Mouse (Mus musculus) adrenal gland, postnatal 4 days (tissue): Measurements from ENCODE around the gene Dnajc5. TPM values are rescaled to one million over a fixed set of nuclear protein-coding genes. Genes with fewer than 3 reads are reported as not detected.

Source experiments
- DNase-seq, 2 experiments: peaks; one replicate each; pipeline ENCODE4 v3.0.0; 2021 to 2022; ENCODE audit warnings: low spot score in 2 of 2, mixed read lengths in 2 of 2
- total RNA-seq, 2 experiments: library from RNA; stranded (reverse); gene quantifications; 2 replicates each; pipeline ENCODE4 v1.2.3; 2021

Gene Dnajc5
- total RNA-seq, 2 experiments from 2014 or later = 120 to 131 TPM

DNA sequence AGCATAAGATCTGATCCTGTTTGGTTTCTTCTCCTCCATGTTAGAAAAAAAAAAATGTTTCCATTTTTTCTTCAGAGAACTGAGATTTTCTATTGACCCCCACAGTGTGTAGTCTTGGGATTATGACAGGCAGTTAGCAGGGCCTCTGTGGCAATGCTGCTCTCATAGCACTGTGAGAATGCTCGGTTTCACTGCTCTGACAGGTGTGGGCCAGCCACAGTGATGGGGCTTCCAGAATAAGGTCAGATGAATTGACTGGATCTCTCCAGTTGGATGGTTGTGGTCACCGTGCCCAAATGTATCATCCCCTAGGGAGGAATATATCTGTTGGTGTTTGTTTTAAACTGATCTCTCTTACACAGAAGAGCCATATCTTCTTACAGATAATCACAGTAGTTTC lies 11.1 kb upstream of the Dnajc5 start:
- DNase-seq = no peak

GRCm38 (mm10) chr2:181511231-181511630 lies 9.1 kb upstream of the Dnajc5 start:
- DNase-seq = no peak

- no peak for DNase-seq
Observed at GRCm38 (mm10) chr2:181519201-181519600, 1.1 kb upstream of the Dnajc5 start.

GRCm38 (mm10) chr2:181520936-181521227 lies 597 bp downstream of the Dnajc5 start:
- no peak for DNase-seq

DNA sequence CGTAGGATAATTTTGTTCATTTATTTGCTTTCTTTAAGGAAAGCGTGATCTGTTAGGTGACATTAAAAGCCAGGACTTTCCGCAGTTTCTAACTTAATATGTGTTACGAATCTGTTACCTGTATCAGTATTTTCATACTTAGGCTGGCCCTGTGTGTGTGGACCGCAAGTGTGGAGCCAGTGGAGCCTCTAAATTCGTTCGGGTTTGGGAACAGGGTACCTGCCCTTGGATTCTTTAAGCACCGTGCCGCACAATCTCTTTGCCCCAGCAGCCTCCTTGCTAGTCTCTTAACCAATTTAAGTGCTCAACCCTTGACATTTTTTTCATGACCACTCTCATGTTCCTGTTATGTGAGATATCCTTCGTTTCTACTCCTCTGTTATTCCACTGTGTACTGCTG lies 1.2 kb downstream of the Dnajc5 start:
- DNase-seq = no peak

DNA sequence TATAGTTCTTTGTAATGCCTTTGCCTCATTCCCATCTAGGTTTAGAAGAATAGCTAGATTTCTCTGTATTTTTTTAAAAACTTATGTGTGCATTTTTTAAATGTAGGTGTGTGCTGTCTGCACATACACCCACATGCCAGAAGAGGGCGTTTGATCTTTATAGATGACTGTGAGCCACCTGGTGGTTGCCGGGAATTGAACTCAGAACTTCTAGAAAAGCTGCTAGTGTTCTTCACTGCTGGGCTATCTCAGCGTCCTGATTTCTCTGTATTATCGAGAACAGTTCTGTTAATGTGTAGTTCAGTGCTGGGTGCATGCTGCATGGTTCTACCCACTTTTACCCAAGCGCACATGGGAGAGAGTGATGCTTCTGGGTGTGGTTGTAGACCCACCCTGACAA lies 2.5 kb downstream of the Dnajc5 start:
- DNase-seq = no peak

DNA sequence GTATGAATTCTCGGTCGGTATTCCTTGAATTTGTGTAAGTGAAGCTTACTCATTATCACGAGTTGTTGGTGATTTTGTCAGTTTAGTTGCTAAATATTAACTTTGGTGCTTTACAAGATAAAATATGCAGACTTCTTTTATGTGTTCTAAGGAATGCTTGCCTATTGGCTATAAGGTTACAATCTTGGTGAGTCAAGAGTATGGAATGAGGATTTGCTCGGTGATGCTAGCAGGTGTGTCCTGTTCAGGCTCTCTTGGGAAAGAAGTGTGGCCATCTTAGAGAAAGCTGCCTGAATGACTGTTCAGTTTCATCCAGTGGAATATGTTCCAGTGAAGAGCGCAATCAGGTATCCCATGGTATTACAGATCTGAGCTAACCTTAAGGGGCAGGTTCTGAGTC lies 5.2 kb downstream of the Dnajc5 start:
- no peak for DNase-seq

GRCm38 (mm10) chr2:181529076-181529475 lies 8.8 kb downstream of the Dnajc5 start:
- no peak for DNase-seq

DNA sequence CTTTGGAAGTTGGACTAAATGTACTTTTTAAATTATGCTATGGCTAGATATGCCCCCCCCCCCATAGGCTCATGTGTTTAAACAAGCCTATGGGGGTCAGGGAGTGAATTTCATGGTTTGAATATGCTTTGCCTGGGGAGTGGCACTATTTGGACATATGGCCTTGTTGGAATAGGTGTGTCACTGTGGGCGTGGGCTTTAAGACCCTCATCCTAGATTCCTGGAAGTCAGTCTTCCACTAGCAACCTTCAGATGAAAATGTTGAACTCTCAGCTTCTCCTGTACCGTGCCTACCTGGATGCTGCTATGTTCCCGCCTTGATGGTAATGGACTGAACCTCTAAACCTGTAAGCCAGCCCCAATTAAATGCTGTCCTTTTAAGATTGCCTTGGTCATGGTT lies 12.3 kb downstream of the Dnajc5 start:
- no peak for DNase-seq

GRCm38 (mm10) chr2:181536410-181536809 lies 16.1 kb downstream of the Dnajc5 start:
- no peak for DNase-seq

DNA sequence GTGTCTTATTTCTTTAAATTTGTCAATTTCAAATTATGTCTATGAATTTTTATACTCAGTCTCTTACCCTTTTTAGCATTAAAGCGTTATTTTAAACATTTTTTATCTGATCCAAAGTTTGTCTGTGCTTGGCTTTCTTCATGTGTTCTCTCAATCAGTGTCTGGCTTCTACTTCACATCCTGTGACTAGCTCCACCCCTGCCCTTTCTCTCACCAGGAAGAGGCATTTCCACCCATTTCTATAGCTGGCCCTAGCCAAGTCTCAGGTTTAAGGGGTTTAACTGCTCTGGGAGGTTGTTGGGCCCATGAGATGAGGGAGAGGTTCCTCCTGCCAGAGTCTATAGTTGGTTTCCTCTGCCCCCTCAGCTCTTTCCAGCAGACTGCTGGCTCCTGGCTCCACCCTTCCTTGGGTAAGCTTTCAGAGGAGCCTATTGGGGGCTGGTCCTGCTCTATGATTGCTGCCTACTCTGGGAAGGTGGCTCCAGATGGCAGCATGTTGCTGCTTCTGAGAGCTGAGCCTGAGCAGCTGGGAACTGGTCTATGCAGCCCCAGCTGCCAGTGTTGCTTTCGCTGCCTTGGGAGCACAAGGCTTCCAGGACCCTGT lies 17.3 kb downstream of the Dnajc5 start:
- DNase-seq = no peak

- no peak for DNase-seq
Observed at GRCm38 (mm10) chr2:181541761-181542380, 21.6 kb downstream of the Dnajc5 start.

- no peak for DNase-seq
Observed at GRCm38 (mm10) chr2:181546142-181546541, 25.9 kb downstream of the Dnajc5 start.

DNA sequence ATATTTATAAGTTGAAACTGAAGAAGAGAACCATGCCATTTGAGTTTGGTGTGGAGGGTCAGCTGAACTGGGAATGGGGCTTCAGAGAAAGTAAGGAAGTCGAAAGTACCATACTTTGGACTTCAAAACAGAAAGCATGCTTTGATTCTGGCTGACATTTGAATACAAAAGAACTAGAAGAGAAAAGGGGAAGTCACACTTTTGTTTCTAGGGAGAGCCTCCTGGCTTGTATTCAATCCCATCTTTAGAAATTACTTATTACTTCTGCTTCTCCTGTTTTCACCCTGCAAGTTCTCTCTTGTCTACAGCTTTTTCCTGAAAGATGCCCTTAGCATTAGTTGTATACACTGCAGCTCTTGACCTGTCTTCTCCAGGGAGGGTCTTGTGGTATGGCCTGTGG lies 27.9 kb downstream of the Dnajc5 start:
- no peak for DNase-seq

GRCm38 (mm10) chr2:181548682-181549081 lies 28.4 kb downstream of the Dnajc5 start:
- DNase-seq = no peak

GRCm38 (mm10) chr2:181550233-181550632 lies 29.9 kb downstream of the Dnajc5 start:
- no peak for DNase-seq

DNA sequence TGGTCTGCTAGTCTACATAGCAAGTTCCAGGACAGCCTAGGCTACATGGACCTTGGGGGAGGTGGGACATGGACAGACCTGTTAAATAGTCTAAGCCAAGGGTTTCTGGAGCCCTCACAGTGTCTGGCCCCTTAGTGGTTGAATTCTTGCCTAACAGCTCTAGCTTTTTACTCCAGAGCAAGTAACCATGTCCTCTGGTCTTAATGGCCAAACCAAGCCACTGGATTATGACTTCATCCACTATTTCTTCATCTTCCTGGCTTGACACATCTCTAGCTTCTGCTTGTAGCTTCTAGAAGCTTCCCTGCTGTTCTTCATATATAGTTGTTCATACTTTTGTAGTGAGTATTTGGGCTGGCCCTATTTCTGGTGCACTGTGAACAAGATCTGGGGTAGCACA lies 33.5 kb downstream of the Dnajc5 start:
- no peak for DNase-seq

DNA sequence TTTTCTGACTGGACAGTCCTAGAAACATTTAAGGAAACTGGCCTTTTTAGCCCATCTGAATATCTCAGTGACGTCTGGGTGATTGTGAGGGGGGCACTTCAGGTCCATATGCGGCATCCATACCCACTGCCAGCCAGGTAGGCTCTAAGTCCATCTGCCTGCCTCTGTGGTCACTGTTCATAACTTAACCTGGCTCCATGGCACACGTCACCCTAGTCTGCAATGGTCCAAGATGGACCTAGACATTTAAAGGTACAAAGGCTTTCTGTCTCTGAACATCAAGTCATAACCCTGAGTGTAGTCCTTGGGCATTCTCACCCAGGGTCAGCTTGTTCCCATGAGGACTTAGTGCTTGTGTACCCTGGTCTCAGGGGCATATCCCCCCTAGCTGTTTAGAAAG lies 47.1 kb downstream of the Dnajc5 start:
- no peak for DNase-seq

DNA sequence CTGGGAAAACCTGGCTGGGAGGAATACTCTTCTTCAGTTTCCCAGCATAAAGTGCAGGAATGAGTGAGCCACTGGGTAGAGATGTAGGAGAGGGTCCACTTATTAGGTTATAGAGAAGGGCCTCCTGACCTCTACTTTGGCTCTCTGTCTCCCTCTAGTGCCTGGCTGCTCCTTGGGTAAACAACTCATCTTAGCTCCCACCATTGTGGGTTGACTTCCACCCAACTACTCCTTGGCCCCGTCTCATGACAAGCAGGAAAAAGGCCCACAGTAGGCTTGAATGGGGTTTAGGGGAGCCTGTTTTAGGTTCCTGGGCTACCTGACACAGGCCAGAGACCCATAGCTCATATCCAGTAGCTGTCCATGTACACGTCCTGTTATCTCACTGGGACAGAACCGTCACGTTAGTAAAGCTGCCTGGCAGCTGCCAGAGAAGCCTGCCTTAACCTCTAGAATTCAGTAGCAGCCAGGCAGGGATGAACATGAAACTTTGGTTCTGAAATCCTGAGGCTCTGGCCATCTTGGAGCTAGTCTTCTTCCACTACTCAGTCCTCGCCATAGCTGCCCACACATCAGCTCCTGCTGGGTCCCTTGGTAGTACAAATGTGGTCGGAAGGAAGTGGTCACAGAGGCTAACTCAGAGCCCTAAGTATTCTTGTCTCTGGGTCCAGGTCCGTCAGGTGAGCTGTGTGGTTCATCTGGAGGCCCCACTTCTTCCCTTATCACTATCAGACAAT lies 48.2 kb downstream of the Dnajc5 start:
- DNase-seq = no peak

DNA sequence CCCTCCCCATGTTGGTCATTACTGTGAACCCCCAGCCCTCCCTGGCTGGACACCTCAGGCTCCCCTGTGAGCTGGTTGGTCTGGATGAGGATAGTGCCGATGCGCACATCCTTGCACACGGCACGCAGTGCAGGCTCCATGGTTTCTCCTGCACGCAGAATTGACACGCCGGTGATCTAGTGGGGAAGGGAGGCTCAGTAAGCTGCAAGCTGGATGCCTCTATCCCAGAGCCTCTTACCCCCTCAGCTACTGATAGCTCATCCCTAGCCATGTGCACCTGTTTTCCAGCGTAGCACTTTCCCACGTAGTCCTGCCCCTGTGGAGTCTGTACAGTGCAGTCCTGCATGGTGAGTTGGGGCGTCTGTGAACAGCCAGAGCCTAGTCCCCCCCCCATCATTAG lies 49.6 kb downstream of the Dnajc5 start:
- DNase-seq = no peak

- DNase-seq = no peak
Observed at GRCm38 (mm10) chr2:181570375-181570774, 50.1 kb downstream of the Dnajc5 start.

GRCm38 (mm10) chr2:181570921-181571595 lies 50.8 kb downstream of the Dnajc5 start:
- no peak for DNase-seq
